Mouse (Mus musculus) spleen, postnatal 36 days (tissue): Measurements from ENCODE around the gene Tmem45b.
"Not testable (repeated sequence)": the region's sequence is repeated elsewhere in the genome, so short reads cannot be mapped to it uniquely, and the experiment has no call there.

Experiments
- DNase-seq, 2 experiments: peaks; one replicate each; pipeline ENCODE4 v3.0.0; 2022; ENCODE audit warnings: low spot score in 2 of 2, mixed read lengths in 1 of 2

The Tmem45b gene

DNA sequence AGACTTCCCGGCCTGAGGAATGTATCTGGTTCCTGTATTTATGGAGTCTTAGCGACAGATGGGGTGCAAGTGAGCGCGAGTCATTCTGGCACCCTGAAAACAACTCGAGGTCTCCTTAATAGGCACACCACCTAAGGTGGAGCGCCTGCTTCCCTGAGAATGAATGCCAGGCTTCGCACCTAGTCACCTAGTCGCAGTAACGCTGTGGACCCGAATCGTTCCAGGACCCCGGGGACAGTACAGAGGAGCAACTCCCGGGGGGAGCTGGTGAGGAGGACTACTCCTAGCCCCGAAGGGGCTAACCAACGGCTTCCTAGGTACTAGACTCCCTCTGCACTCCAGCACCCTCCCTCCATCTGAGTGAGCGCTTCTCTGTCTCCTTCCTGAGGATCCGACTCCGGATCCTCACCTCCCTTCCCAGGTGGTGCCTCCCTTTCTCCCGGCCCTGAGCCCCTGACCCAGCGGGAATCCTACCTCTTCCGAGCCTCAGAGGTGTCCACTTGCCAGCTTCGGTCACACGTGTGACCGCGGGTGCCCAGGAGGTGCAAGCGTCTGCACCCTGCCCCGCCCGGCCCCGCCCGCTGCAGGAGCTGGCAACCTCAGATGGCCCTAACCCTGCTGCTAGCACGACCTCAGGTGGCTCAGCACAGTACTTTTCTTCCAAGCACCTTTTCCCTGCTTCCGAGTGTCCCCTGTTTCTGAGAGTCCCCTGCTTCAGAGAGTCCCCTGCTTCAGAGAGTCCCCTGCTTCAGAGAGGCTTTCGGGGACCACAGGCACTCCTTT is at the start of gene Tmem45b:
Gene Tmem45b (minus strand): TSS at position 771 of the 783 bp plus-strand sequence.
- no peak for DNase-seq

DNA sequence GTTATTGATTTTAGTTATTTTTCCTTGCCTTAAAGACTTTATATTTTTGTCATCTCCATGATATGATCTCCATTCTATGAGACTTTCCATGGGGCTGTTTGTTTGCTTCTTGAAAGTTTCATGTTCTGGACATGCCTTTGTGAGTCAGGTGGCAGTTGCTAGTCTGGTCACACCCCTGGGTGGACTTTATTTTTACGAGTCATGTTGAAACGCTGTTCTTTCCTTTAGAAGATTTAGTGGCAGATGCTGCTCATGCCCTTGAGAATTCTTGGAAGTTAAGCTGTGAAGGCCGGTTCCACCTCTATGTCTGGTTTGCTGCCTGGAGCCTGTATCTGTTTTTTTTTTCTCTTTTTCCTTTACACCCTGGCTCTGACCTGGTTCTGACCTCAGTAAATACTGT is 43.9 kb upstream of the Tmem45b start:
- no peak for DNase-seq

DNA sequence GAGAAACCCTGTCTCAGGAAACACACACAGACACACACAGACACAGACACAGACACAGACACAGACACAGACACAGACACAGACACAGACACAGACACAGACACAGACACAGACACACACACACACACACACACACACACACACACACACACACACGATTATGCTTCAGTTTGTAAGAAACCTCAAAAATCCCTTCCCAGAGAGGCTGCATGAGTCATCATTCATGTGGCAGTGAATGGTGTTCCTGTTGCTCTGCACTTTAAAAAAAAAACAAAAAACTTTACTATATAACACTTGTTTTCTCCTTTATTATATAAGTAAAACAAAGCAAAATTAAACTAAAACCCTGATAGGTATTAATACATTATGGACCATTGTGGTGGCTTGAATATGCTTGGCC is 37.0 kb upstream of the Tmem45b start:
- DNase-seq: not testable (repeated sequence)

DNA sequence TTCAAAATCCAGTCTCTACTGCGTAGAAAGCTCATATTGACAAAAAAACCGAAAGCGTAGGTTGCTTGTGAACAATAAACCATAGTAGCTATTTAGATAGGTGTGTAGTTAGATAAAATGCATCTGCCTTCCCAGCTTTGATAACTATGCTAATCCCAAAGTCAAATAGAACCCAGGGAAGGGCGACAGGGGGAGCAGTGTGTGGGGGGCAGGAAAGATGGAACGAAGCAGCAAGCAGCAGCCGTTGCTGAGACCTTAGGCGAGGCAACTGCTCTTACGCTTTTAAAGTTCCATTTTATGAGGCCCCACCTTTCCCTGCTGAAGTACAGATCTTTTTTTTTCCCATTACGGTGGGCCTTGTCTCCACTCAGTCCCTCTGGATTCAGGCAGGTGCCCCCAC is 1.1 kb downstream of the Tmem45b start:
- DNase-seq: no peak

DNA sequence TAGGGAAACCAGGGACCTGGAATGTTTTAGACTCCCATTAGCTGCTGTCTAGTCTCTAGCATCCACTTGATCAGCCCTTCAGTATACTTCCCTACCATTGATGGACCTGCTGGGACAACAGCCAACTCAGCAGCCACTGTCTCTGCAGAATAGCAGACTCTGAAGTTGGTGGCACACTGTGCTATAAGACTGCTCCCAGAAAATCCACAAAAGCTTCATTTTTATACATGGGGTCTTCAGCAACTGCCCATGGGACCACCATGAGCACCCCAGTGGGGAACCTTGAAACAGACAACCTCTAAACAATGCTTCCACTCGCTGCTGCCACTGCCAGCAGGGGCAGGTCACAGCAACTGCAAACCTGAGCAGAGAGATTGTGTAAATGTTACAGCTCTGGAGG is 9.9 kb downstream of the Tmem45b start:
- no peak for DNase-seq

DNA sequence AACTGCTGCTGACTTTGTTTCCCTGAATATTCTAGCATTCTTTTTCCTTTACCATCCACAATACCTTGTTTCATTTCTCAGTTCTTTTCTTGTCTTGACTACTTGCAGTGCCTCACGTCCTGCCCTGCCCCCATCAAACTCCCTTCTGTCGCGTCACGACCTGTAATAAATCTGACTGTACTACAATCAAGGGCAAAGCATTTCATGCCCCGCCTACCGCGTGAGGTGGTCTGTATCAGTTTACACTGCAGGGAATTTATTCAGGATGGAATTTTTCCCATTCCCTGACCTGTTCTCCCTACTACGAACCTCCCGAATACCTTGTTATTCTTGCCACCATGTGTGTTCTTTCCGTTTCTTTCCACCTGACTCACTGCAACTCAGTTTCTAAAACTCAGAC is 12.1 kb downstream of the Tmem45b start:
- no peak for DNase-seq

DNA sequence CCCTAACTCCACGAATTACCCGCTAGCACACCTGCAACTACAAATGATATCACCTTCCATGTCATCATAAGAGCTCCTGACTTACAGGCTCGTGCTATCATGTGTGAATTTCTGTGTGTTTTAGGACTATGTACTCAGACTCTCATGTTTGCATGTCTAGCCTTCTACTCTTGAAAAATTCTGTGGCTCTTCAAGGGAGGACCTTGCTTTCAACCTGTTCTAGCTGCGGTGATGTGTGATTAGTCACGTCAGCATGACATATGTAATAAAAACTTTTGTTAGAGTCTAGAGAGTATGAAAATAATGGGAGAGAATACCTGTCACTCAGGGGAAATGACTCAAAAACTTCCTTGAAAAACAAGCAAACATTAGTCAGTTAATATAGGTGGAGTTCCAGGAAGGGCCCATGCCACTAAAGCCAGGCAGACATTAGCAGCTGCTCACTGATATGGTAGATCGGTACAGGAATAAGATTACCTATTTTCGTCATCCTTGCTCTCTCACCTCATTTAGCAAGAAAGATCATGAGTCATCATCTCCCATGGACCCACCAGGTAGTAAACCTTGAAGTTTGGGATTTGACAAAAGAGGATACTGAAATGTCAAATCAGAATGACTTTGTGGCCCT is 15.0 kb downstream of the Tmem45b start:
- DNase-seq: no peak

DNA sequence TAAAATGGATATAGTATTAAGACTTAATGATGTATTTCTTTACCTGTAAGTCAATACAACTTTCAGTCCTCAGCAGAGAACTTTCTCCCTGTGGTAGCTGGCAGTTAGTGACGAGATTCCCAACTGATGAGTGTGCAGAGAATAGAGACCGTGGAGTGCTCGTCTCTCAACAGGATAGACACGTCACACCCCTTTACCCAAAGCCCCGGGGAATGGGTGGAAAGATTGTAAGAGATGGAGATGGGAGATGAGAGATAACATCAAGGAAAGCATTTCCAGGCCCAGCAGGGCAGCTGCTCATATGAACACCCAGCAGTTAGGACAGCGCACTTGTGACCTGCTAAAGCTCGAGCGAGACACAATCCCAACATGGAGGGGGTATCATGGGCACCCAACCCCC is 20.0 kb downstream of the Tmem45b start:
- no peak for DNase-seq

DNA sequence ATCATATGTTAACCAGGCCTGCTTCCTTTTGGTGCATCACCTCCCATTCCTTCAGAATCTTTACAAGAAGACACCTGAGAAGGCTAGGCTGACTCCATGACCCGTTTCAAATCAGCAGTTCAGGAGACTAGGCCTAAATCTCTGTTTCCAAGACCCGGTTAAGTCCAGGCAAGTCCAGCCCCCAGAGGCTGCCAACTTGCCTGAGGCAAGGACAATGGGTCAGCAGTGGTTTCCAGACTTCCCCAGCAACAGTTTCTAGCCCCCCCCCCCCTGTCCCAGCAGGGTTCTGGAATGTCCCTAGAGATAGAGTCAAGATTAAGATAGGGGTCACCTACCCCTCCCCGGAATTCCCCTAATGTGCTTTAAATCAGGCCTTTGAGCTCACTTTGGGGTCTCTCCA is 22.8 kb downstream of the Tmem45b start:
- DNase-seq: no peak

DNA sequence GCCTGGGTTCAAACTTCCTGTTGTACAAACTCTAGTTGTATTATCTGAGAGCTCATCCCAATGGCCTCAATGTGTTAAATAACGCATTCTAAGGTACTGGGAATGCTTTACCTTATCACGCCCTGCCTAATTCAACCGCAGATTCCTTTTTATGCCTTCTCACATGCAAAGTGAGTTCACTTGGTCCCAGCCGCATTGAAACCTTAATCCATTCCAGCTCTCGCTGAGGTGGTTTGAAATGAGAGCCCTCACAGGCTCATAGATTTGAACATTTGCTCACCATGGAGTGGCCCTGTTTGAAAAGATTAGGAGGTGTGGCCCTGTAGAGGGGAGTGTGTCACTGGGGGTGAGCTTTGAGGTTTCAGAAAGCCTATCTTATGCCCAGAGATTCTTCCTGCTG is 23.9 kb downstream of the Tmem45b start:
- no peak for DNase-seq

DNA sequence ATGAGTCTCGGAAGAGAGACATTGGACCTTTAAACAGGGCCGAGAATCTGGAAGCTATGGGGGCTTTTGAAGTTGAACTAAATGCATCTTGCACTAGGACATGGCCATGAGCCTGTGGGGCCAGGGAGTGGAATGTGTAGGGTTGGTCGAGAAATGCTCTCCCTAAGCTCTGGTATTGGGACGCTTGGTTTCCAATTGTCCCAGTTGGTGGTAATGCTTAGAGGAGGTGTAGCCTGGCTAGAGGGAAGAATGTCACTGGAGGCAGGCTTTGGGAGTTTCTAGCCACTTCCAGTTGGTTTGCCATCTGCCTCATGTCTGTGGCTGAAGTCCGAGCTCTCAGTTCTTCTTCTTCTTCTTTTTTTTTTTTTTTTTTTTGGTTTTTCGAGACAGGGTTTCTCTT is 24.9 kb downstream of the Tmem45b start:
- DNase-seq: no peak

DNA sequence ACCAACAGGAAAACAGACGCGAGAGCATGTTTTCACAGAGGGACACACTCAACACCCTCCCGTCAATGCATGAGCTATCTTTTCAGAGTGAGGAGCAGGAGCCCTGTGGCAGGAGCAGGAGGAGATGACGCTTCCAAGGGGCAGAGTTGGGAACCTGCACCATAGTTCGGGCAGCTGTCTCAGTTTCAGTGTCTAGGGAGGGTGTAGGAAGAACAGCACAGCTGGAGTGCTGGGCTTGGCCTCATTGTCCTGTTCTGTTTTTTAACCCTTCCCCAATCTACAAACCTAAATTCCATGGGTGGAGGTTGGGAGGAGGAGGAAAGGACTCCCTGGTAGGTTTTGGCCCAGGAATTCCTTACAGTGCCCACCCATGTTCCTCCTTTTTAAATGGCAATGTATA is 25.4 kb downstream of the Tmem45b start:
- no peak for DNase-seq

DNA sequence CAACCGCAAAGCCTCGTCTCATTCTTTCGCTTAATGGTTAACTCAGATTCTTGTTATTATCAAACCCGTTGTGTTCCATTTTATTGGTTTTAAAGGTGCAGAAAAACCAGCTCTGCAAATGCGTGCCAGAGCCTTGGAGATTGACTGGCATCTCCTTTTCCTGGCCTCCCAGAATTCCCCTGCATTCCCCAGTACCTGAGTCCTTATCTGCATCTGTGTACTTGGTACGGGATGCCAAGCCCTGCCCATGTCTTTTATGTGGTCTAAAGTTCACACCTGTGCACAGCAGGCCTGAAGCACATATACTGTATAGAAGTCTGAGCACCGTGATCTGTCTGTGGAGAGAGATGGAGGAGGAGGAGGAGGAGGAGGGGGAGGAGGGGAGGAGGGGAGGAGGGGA is 26.4 kb downstream of the Tmem45b start:
- no peak for DNase-seq

DNA sequence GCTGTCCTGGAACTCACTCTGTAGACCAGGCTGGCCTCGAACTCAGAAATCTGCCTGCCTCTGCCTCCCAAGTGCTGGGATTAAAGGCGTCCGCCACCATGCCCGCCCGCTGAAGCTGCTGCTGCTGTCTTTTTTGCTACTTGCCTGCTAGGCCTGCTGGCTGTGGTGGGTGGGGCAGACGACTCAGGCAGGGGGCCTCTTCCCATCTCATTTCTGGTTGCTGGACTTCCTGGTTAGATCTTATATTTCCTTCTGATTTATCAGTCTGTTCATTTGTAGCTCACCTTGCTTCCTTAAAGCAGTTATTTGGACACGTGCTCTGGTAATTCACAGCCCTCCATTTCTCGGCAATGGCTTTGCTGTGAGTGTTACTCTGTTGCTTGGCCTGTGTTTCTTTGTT is 28.8 kb downstream of the Tmem45b start:
- DNase-seq: no peak

DNA sequence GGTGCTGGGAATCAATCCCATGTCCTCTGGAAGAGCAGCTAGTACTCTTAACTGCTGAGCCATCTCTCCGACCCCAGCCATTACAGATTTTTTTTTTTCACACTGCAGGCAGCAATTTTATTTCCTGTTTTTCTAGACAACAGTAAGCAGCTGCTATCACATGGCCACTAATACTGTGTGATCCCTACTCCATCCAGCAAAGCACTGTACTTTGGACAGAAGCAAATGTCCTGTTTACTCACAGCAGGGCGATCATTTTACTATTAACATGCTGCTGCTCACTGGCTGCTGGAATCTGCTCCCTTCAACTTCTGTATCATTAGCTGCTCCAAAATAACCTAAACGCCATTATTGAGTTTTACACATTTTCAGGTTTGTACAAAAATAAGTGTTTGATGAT is 30.8 kb downstream of the Tmem45b start:
- no peak for DNase-seq

DNA sequence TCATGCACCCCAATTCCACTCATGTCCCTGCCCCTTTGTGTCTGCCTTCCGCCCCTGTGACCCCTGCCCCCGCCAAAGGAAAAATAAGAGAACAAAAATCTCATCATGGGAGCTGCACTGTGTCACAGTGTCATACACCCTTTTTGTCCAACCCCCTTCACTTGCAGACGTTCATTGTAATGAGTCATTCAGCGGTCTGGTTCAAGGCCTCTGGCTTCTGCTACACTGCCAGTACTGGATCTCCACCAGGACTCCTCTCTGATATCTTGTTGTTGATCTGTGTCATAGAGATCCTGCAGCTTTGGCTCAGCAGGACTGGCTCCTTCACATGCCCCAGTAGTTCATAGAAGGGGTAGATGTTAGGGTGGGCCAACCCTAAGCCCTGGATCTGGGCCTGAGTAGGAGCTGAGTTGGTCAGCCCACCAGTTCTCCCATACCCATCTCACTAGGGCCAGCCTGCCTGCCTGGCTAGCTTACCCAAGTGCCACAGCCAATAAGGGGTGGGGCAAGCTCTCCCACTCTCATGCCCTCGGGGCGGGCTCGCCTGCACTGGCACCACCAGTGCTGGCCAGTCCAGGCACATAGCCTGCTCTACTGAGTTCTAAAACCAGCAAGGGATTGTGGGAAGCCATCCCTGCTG is 31.8 kb downstream of the Tmem45b start:
- no peak for DNase-seq

DNA sequence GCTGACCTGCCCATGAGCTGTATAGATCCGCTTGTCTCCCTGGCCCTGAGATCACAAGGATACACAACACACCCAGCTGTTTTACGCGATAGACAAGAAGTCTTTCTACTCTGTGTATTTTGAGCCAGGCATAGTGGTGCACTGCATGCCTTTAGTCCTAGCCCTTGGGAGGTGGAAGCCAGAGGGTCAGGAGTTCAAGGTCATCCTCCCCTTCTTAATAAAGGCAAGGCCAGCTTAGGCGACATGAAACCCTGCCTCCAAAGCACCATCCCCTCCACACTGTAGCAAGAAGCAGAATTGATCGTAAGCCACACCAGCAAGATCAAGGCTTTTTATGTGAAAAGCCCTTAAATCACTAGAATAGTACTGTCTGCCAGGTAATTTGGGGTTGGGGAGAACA is 32.5 kb downstream of the Tmem45b start:
- no peak for DNase-seq

DNA sequence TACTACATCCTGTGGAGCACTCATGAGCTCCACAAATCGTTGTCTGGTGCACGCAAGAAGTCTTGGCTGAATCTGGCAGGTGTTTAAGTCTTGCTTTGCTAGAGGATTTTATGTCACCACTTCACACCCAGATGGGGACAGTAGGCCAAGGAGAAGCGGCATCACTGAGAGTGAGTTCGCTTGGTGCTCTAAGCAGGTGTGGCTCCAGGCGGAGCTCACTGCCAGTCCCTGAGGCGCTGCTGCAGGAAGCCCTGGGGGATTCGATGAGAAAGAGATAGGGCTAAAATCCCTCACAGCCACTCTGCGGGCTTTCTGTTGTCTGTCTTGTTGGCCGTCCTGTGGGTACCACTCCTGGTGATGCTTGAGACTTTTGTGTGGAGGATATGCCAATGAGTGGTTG is 34.3 kb downstream of the Tmem45b start:
- no peak for DNase-seq

DNA sequence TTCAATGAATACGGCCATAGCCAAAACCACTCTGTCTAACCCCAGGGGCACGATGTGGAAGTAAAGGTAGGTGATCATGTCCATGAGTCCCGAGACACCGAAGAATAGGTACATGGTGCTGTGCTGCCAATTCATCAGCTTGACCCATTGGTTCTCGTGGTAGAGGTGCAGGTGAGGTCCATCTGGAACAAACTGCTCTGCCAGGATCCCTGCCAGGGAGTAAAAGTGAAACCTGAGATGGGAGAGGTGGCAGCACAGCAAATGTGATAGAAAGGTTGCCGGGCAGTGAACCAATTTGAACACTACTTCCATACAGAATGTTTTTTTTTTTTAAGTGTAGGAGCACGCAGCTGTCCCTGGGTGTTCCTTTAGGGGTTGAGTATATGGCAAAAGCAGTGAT is 35.3 kb downstream of the Tmem45b start:
- no peak for DNase-seq

DNA sequence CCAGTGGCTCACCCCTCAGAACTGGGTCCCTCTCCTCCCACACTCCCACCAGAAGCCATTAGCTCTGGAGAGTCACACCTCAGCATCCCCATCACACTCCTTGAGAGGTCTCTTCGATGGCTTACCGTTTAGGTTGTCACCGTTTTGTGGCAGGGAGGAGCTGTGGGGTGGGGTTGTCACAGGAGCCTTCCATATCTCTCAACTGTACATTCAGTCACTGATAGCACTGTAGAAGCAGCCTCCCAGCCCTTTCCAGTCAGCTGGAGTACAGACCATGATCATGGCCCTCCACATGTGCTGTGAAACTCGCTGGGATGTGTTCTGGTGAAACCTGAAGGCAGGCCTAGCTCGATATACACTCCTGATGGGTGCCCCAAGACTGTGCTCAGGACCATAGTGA is 42.1 kb downstream of the Tmem45b start:
- DNase-seq: no peak

DNA sequence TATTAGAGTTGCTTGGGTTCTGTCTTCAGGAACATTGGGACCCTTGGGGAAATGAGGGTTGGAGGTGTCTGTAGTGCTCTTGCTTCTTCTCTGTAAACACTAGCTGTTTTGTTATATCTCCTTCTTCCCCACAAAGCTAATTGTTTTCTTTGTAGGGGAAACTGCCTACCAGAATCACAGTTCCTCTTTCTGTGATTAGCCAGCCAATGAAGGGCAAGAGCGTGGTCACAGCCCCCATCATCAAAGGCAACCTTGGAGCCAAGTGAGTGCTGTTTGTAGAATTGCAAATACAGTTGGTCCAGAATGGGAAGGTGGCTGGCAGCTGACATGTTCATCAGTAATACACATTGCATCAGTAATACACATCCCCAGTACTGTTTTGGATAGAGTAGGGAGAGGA is 45.4 kb downstream of the Tmem45b start:
- DNase-seq: peak; percentile 47 to 57

DNA sequence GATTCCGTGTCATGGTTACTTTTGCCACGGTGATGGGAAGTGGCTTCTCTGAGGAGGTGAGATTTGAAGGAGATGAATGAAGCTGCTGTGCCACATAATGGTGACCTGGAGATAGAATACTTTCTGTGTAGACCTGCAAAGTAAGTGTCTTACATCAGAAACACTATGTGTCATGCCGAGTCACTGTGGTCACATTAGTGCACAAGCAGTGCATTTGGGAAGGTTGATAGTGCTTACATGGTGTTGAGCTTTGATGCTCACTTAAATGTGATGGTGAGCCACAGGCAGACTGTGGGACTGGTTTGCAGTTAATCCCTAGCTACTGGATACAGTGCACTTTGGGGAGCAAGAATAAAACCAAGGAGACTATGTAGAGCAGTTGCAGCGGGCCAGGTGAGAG is 52.1 kb downstream of the Tmem45b start:
- no peak for DNase-seq

DNA sequence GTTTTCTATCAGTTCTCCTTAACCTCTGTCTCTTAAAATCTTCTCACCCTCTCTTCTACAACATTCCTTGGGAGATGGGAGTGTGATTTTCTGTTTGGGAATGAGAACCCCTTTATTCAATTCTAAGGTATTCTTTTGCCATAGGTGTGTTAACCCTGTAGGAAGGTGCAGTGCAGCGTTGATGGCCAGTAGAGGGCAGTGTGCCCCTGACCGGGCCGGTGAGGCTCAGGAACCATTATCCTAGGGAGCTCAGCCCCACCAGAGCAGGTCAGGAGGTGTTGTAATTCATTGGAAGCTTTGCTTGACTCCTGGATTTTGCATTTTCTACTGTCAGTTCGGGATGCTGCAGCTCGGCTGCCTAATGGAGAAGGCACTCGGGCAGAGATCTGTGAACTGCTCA is 59.0 kb downstream of the Tmem45b start:
- no peak for DNase-seq
